Mouse (Mus musculus) CH12.LX (cell line): ENCODE results near the gene Ralgapb. TPM values are rescaled to one million over a fixed set of nuclear protein-coding genes. Genes with fewer than 3 reads are reported as not detected.

Source experiments
- DNase-seq: peaks from one replicate; pipeline ENCODE4 v3.0.0-alpha.2; 2013; ENCODE audit errors: extremely low read depth
- H3K27ac ChIP-seq: 2 replicates; pipeline ENCODE4 v1.5.1; 2012; ENCODE audit warnings: low read depth, mild to moderate bottlenecking, control low read depth, moderate library complexity; ENCODE audit not compliant: insufficient read depth
- H3K27me3 ChIP-seq: replicated peaks from 2 replicates; pipeline ENCODE3; 2012; ENCODE audit warnings: inconsistent platforms
- H3K36me3 ChIP-seq, 2 experiments: replicated peaks in 1 of 2; 2 replicates each; pipeline versions ENCODE3 to v1.6.1; 2012; ENCODE audit warnings: inconsistent platforms in 1 of 2, low read length in 1 of 2, mild to moderate bottlenecking in 1 of 2, mixed read lengths in 1 of 2, moderate library complexity in 1 of 2; ENCODE audit not compliant: control insufficient read depth in 1 of 2, insufficient read depth in 1 of 2
- H3K4me1 ChIP-seq, 2 experiments: 2 replicates each; pipeline ENCODE4 v1.6.1; 2012; ENCODE audit warnings: inconsistent platforms in 1 of 2, moderate library complexity in 1 of 2; ENCODE audit not compliant: insufficient read depth in 2 of 2, control insufficient read depth in 1 of 2
- H3K4me2 ChIP-seq: 2 replicates; pipeline ENCODE4 v1.6.1; 2012; ENCODE audit warnings: low read depth, mild to moderate bottlenecking, control low read depth; ENCODE audit not compliant: poor library complexity, insufficient read depth, severe bottlenecking
- H3K4me3 ChIP-seq, 3 experiments: fragments of 150-350 bp in 1 of 3; sonication (generic) in 1 of 3; replicated peaks in 1 of 3; 2 replicates each; pipeline versions ENCODE3 to v1.5.1; 2011 to 2012; ENCODE audit warnings: low read depth in 2 of 3, low read length in 2 of 3, mild to moderate bottlenecking in 2 of 3, moderate library complexity in 2 of 3, control low read depth in 1 of 3, improper control_type of control experiment in 1 of 3, inconsistent platforms in 1 of 3, mixed read lengths in 1 of 3; ENCODE audit not compliant: poor library complexity in 1 of 3
- H3K79me2 ChIP-seq: replicated peaks from 2 replicates; pipeline ENCODE4 v1.6.1; 2012; ENCODE audit warnings: mild to moderate bottlenecking, moderate library complexity; ENCODE audit not compliant: control insufficient read depth, poor library complexity, insufficient read depth, severe bottlenecking; ENCODE audit errors: extremely low read depth
- H3K9ac ChIP-seq: 2 replicates; pipeline ENCODE4 v1.6.1; 2012; ENCODE audit warnings: low read depth, mild to moderate bottlenecking, control low read depth, moderate library complexity; ENCODE audit not compliant: insufficient read depth
- H3K9me3 ChIP-seq: replicated peaks from 2 replicates; pipeline ENCODE3; 2012; ENCODE audit warnings: low read length, inconsistent platforms, mixed read lengths
- CTCF ChIP-seq, 2 experiments: IDR thresholded peaks in 1 of 2; conservative IDR thresholded peaks in 1 of 2; 2 replicates each; pipeline ENCODE4 v1.5.1; 2011 to 2012; ENCODE audit warnings: low read depth in 2 of 2, low read length in 2 of 2, improper control_type of control experiment in 1 of 2, inconsistent platforms in 1 of 2, mild to moderate bottlenecking in 1 of 2, moderate library complexity in 1 of 2
- ELF1 ChIP-seq: IDR thresholded peaks from 2 replicates; pipeline ENCODE4 v1.6.1; 2014; ENCODE audit warnings: low read depth, mild to moderate bottlenecking, inconsistent platforms, low read length, improper control_type of control experiment
- GABPA ChIP-seq: IDR thresholded peaks from 2 replicates; pipeline ENCODE4 v1.6.1; 2012; ENCODE audit warnings: low read depth, low read length, improper control_type of control experiment, inconsistent platforms; ENCODE audit not compliant: insufficient replicate concordance
- HCFC1 ChIP-seq: IDR thresholded peaks from 2 replicates; pipeline ENCODE4 v1.6.1; 2012; ENCODE audit warnings: low read depth, mild to moderate bottlenecking, inconsistent platforms, low read length, improper control_type of control experiment
- IRF4 ChIP-seq: IDR thresholded peaks from 2 replicates; pipeline ENCODE4 v1.6.1; 2014; ENCODE audit warnings: low read depth, mild to moderate bottlenecking, inconsistent platforms, low read length, improper control_type of control experiment
- JUN ChIP-seq: IDR thresholded peaks from 2 replicates; pipeline ENCODE4 v1.6.1; 2011; ENCODE audit warnings: low read depth, mild to moderate bottlenecking, low read length, improper control_type of control experiment, moderate library complexity; ENCODE audit not compliant: insufficient read depth
- MAFK ChIP-seq: IDR thresholded peaks from 2 replicates; pipeline ENCODE4 v1.6.1; 2011; ENCODE audit warnings: low read length, improper control_type of control experiment; ENCODE audit not compliant: insufficient replicate concordance
- MAX ChIP-seq: IDR thresholded peaks from 2 replicates; pipeline ENCODE4 v1.6.1; 2011; ENCODE audit warnings: low read length, improper control_type of control experiment
- MAZ ChIP-seq: IDR thresholded peaks from 2 replicates; pipeline ENCODE4 v1.6.1; 2012; ENCODE audit warnings: low read depth, mild to moderate bottlenecking, inconsistent platforms, low read length, improper control_type of control experiment, moderate library complexity
- MXI1 ChIP-seq: IDR thresholded peaks from 2 replicates; pipeline ENCODE4 v1.6.1; 2011; ENCODE audit warnings: mild to moderate bottlenecking, low read depth, low read length, improper control_type of control experiment
- MYC ChIP-seq: IDR thresholded peaks from 2 replicates; pipeline ENCODE4 v1.6.1; 2011; ENCODE audit warnings: low read depth, mild to moderate bottlenecking, improper control_type of control experiment, low read length
- RAD21 ChIP-seq: IDR thresholded peaks from 2 replicates; pipeline ENCODE4 v1.6.1; 2011; ENCODE audit warnings: low read depth, mild to moderate bottlenecking, low read length, improper control_type of control experiment, moderate library complexity
- RCOR1 ChIP-seq: conservative IDR thresholded peaks from 2 replicates; pipeline ENCODE4 v1.6.1; 2012; ENCODE audit warnings: low read depth, mild to moderate bottlenecking, inconsistent platforms, low read length, improper control_type of control experiment
- TCF12 ChIP-seq: IDR thresholded peaks from 2 replicates; pipeline ENCODE4 v1.6.1; 2014; ENCODE audit warnings: low read depth, mild to moderate bottlenecking, inconsistent platforms, low read length, improper control_type of control experiment
- UBTF ChIP-seq: IDR thresholded peaks from 2 replicates; pipeline ENCODE4 v1.6.1; 2012; ENCODE audit warnings: low read depth, mild to moderate bottlenecking, inconsistent platforms, low read length, improper control_type of control experiment, moderate library complexity
- USF1 ChIP-seq: IDR thresholded peaks from 2 replicates; pipeline ENCODE4 v1.6.1; 2014; ENCODE audit warnings: low read depth, mild to moderate bottlenecking, inconsistent platforms, low read length, improper control_type of control experiment
- USF2 ChIP-seq: conservative IDR thresholded peaks from 2 replicates; pipeline ENCODE4 v1.6.1; 2011; ENCODE audit warnings: low read depth, low read length, improper control_type of control experiment
- ZC3H11A ChIP-seq: IDR thresholded peaks from 2 replicates; pipeline ENCODE4 v1.6.1; 2012; ENCODE audit warnings: low read depth, mild to moderate bottlenecking, inconsistent platforms, low read length, improper control_type of control experiment
- ZKSCAN1 ChIP-seq: IDR thresholded peaks from 2 replicates; pipeline ENCODE4 v1.6.1; 2012; ENCODE audit warnings: low read depth, inconsistent platforms, low read length, improper control_type of control experiment, borderline replicate concordance
- ZMIZ1 ChIP-seq: IDR thresholded peaks from 2 replicates; pipeline ENCODE4 v1.6.1; 2012; ENCODE audit warnings: low read depth, mild to moderate bottlenecking, inconsistent platforms, low read length, improper control_type of control experiment
- dilution Hi-C: fragments of 300-500 bp; cut with MboI; formaldehyde crosslinking; loops from 2 replicates; pipeline ENCODE4 v1.14.3; 2020; ENCODE audit warnings: low sequenced_read_pairs; ENCODE audit not compliant: extremely low pct_unique_long_range_greater_than_20kb, extremely low pct_ligation_motif_present
- in situ Hi-C: fragments of 300-500 bp; cut with MboI; formaldehyde crosslinking; loops from 3 replicates; pipeline ENCODE4 v1.14.3; 2019; ENCODE audit warnings: low sequenced_read_pairs, low pct_ligation_motif_present, low pct_unique_long_range_greater_than_20kb, mixed read lengths
- polyA plus RNA-seq: library from polyadenylated mRNA; unstranded; fragments of >175 nt; gene quantifications from 2 replicates; pipeline ENCODE4 v1.2.1, GENCODE M21; 2012; ENCODE audit warnings: low read depth; ENCODE audit not compliant: insufficient read length
- total RNA-seq, 2 experiments: library from RNA; depleted of rRNA; stranded (reverse); fragments of 300-350 nt in 1 of 2; fragments of >200 nt in 1 of 2; gene quantifications; 2 replicates each; pipeline ENCODE4 v1.2.3; 2012 to 2014

Gene Ralgapb
- total and polyA plus RNA-seq, 3 experiments: 10.7 to 18.4 (median 12.9) TPM

- Histone ChIP-seq H3K27ac (no peak overlapping the region), H3K4me3 (no peak overlapping the region), H3K27me3 (peaks cover 5% of the 10 kb centered on the region), H3K9ac (no peak overlapping the region), H3K4me1 (no peaks in the 10 kb centered on the region), H3K36me3 (no peaks in the 10 kb centered on the region), H3K4me2 (no peak overlapping the region), H3K9me3 (no peaks in the 10 kb centered on the region), H3K79me2 (no peaks in the 10 kb centered on the region)
- DNase-seq: no peak
- TF ChIP-seq UBTF (no peak), GABPA (no peak)
- in situ Hi-C loops: no loop called here
- dilution Hi-C loops: no loop called here
Measured at GRCm38 (mm10) chr2:158510665-158511064, 101.0 kb downstream of the Ralgapb start.

- DNase-seq: no peak
- H3K36me3 ChIP-seq: no peaks in the 10 kb centered on the region
- 0 out of 4 replicates have a peak, but pooled peaks cover 0 to 2% of the 10 kb centered on the region in 2 experiments for H3K4me1 ChIP-seq
- H3K9me3 ChIP-seq: no peaks in the 10 kb centered on the region
- no peak within 1 kb of the TSS for H3K4me3 ChIP-seq
- no peak within 1 kb of the TSS for H3K27ac ChIP-seq
- dilution Hi-C loops: no loop called here
- TF ChIP-seq ZKSCAN1: no peak
- TF ChIP-seq JUN: no peak
- TF ChIP-seq ZMIZ1: no peak
- no peak for TF ChIP-seq ZC3H11A
- TF ChIP-seq RAD21: no peak
- H3K4me2 ChIP-seq: no peak within 1 kb of the TSS
- no peak within 1 kb of the TSS for H3K9ac ChIP-seq
- in situ Hi-C loops: no loop called here
- H3K27me3 ChIP-seq: no peaks in the 10 kb centered on the region
- no peaks in the 10 kb centered on the region for H3K79me2 ChIP-seq
Measured at GRCm38 (mm10) chr2:158512528-158512927, 102.9 kb downstream of the Ralgapb start, which contains the start of gene Arhgap40. TSS of gene Arhgap40 (plus strand) at chr2:158512796.

GRCm38 (mm10) chr2:158513821-158514336 is 104.2 kb downstream of the Ralgapb start:
- dilution Hi-C loops: no loop called here
- H3K4me2 ChIP-seq: no peak overlapping the region
- no peaks in the 10 kb centered on the region for H3K27me3 ChIP-seq
- H3K36me3 ChIP-seq: no peaks in the 10 kb centered on the region
- H3K27ac ChIP-seq: no peak overlapping the region
- no peaks in the 10 kb centered on the region for H3K79me2 ChIP-seq
- no peak overlapping the region for H3K9ac ChIP-seq
- DNase-seq: no peak
- H3K9me3 ChIP-seq: no peaks in the 10 kb centered on the region
- no peak overlapping the region for H3K4me3 ChIP-seq
- in situ Hi-C loops: no loop called here
- TF ChIP-seq MAFK (no peak), MAX (no peak), USF2 (no peak), MXI1 (no peak), CTCF (conservative IDR thresholded peaks at IDR 0.05 in 1 of 2, IDR thresholded peaks at IDR 0.05 in 1 of 2; ENCODE audit: low read depth in 2 of 2, low read length in 2 of 2) (no peak), RCOR1 (no peak), ELF1 (no peak), MAZ (no peak), IRF4 (no peak), MYC (no peak), USF1 (no peak), JUN (no peak), HCFC1 (no peak), TCF12 (no peak)
- 0 out of 4 replicates have a peak, but pooled peaks cover 0 to 2% of the 10 kb centered on the region in 2 experiments for H3K4me1 ChIP-seq
